Mouse (Mus musculus) heart, embryonic 12.5 days (tissue): ENCODE measurements around the gene Arpc2. TPM values are rescaled to one million over a fixed set of nuclear protein-coding genes. Genes with fewer than 3 reads are reported as not detected.

Source experiments
- ATAC-seq: fragments of 200-750 bp; cut with Nextera tagmentation; 2 replicates; pipeline ENCODE4 v1.8.0; 2017; ENCODE audit warnings: moderate TSS enrichment, moderate library complexity; ENCODE audit not compliant: insufficient number of reproducible peaks, low FRiP score
- H3K27ac ChIP-seq: fragments of 300-500 bp; sonication (generic); 2 replicates; pipeline ENCODE4 v1.5.1; 2016; ENCODE audit warnings: mild to moderate bottlenecking, moderate library complexity; ENCODE audit not compliant: poor library complexity, severe bottlenecking
- H3K27me3 ChIP-seq: fragments of 300-500 bp; sonication (generic); replicated peaks from 2 replicates; pipeline ENCODE4 v1.6.1; 2016; ENCODE audit warnings: mild to moderate bottlenecking, moderate library complexity
- H3K36me3 ChIP-seq: fragments of 300-500 bp; sonication (generic); 2 replicates; pipeline ENCODE4 v1.6.1; 2016; ENCODE audit warnings: mild to moderate bottlenecking, moderate library complexity
- H3K4me1 ChIP-seq: fragments of 300-500 bp; sonication (generic); replicated peaks from 2 replicates; pipeline ENCODE4 v1.6.1; 2016; ENCODE audit warnings: mild to moderate bottlenecking
- H3K4me2 ChIP-seq: fragments of 300-500 bp; sonication (generic); 2 replicates; pipeline ENCODE4 v1.6.1; 2016; ENCODE audit warnings: mild to moderate bottlenecking, moderate library complexity
- H3K4me3 ChIP-seq: fragments of 300-500 bp; sonication (generic); 2 replicates; pipeline ENCODE4 v1.5.1; 2016; ENCODE audit warnings: mild to moderate bottlenecking
- H3K9ac ChIP-seq: fragments of 300-500 bp; sonication (generic); 2 replicates; pipeline ENCODE4 v1.6.1; 2016; ENCODE audit warnings: mild to moderate bottlenecking, moderate library complexity
- H3K9me3 ChIP-seq: fragments of 300-500 bp; sonication (generic); replicated peaks from 2 replicates; pipeline ENCODE4 v1.6.1; 2016; ENCODE audit warnings: mild to moderate bottlenecking, moderate library complexity
- WGBS: fragments of 180-500 bp; shearing (Covaris S2); methylation state at CpG from one replicate; pipeline ENCODE4 v1.1.7; 2016; 5-methylcytosine and 5-hydroxymethylcytosine counted together
- microRNA counts: library from miRNA; unstranded; fragments of <30 nt; microRNA quantifications from one replicate; lab custom pipeline; 2017
- microRNA-seq: library from miRNA; unstranded; fragments of <30 nt; microRNA quantifications from one replicate; pipeline ENCODE4, GENCODE M21; 2017
- polyA plus RNA-seq: library from polyadenylated mRNA; unstranded; fragments of >200 nt; fragmentation: Nextera tagmentation; extraction: Ambion mirVana; gene quantifications from 2 replicates; pipeline ENCODE4 v1.2.1, GENCODE M21; 2016

Gene Arpc2
- polyA plus RNA-seq, 1 experiment from 2014 or later = 478 TPM

- WGBS = 68% methylated on average over 4 of the region's 4 CpGs
- no peaks in the 10 kb centered on the region for H3K27me3 ChIP-seq
Observed at GRCm38 (mm10) chr1:74316114-74316827, 80.4 kb downstream of the Arpc2 start.

More at GRCm38 (mm10) chr1:74316114-74316827, 80.4 kb downstream of the Arpc2 start:
- H3K9ac ChIP-seq = no peak overlapping the region
- H3K9me3 ChIP-seq = no peaks in the 10 kb centered on the region
- H3K4me1 ChIP-seq = peaks cover 28% of the 10 kb centered on the region
- H3K27ac ChIP-seq = no peak overlapping the region
- H3K4me2 ChIP-seq = no peak overlapping the region
- no peak overlapping the region for H3K4me3 ChIP-seq
- ATAC-seq = no peak
- no peaks in the 10 kb centered on the region for H3K36me3 ChIP-seq

MicroRNA genes within 50 kb of the gene (microRNA counts, 519-probe panel; counts per million panel counts)
- not detected for microRNA mmu-miR-1928 (lab: Ali Mortazavi, UCI)

Small RNA genes within 50 kb of the gene (microRNA-seq; reads per million reads assigned to microRNA genes)
- not detected for gene Mir1928

Other genes starting within 250 kb of the Arpc2 start
- gene Tns1, start 111.6 kb upstream of the Arpc2 start, polyA plus RNA-seq = 111 and 115 TPM in 2 replicates
- gene Rufy4, start 110.5 kb upstream of the Arpc2 start, polyA plus RNA-seq = 0.28 and 0.36 TPM in 2 replicates
- 0.08 and 0.11 TPM in 2 replicates for gene Cxcr2, start 82.1 kb upstream of the Arpc2 start, polyA plus RNA-seq
- not detected in 2 replicates for gene Cxcr1, start 41.5 kb upstream of the Arpc2 start, polyA plus RNA-seq
- 0.37 and 0.41 TPM in 2 replicates for gene Gpbar1, start 42.5 kb downstream of the Arpc2 start, polyA plus RNA-seq
- gene Aamp, start 48.7 kb downstream of the Arpc2 start, polyA plus RNA-seq = 169 and 171 TPM in 2 replicates
- 215 and 216 TPM in 2 replicates for gene Pnkd, start 48.8 kb downstream of the Arpc2 start, polyA plus RNA-seq
- gene Tmbim1, start 69.5 kb downstream of the Arpc2 start, polyA plus RNA-seq = 41.1 and 42.9 TPM in 2 replicates
- gene Catip, start 126.0 kb downstream of the Arpc2 start, polyA plus RNA-seq = 0.46 TPM in 2 replicates
- gene Slc11a1, start 139.1 kb downstream of the Arpc2 start, polyA plus RNA-seq = 1.3 and 1.5 TPM in 2 replicates
- gene Ctdsp1, start 155.4 kb downstream of the Arpc2 start, polyA plus RNA-seq = 54.5 and 55.9 TPM in 2 replicates
- 0.27 and 0.28 TPM in 2 replicates for gene Vil1, start 173.3 kb downstream of the Arpc2 start, polyA plus RNA-seq